Mouse (Mus musculus): ENCODE data around the gene CN725425. TPM values are rescaled to one million over a fixed set of nuclear protein-coding genes. Genes with fewer than 3 reads are reported as not detected.

CN725425 gene
- polyA plus RNA-seq (2014; fragmentation: Nextera tagmentation; extraction: Ambion mirVana) = not detected in 2 replicates

GRCm38 (mm10) chr15:91199256-91199905, at the start of gene CN725425:
TSS of gene CN725425 (plus strand) at chr15:91199494.
- no peak within 1 kb of the TSS for H3K4me3 ChIP-seq (ENCODE audit: control insufficient read depth in 1 of 2, insufficient read depth in 1 of 2, low read depth in 1 of 2, low read length in 2 of 2)
- no peak for ATAC-seq (ENCODE audit: insufficient number of reproducible peaks, insufficient read depth, low FRiP score, low read depth)
- H3K9ac ChIP-seq (ENCODE audit: low read length) = no peak within 1 kb of the TSS
- no peak within 1 kb of the TSS for H3K4me2 ChIP-seq (ENCODE audit: low read length)
- no peak within 1 kb of the TSS for H3K27ac ChIP-seq (replicated peaks in 1 of 2; ENCODE audit: control insufficient read depth in 1 of 2, insufficient read depth in 1 of 2, low read depth in 2 of 2, low read length in 2 of 2)
- H3K36me3 ChIP-seq (ENCODE audit: control insufficient read depth, insufficient read depth, low read length) = no peaks in the 10 kb centered on the region
- 89% methylated on average over 30 of the region's 30 CpGs for WGBS
- no peaks in the 10 kb centered on the region for H3K4me1 ChIP-seq (ENCODE audit: control insufficient read depth in 2 of 2, insufficient read depth in 2 of 2, low read length in 2 of 2)
- H3K9me3 ChIP-seq (ENCODE audit: control insufficient read depth, low read length) = no peaks in the 10 kb centered on the region
- H3K27me3 ChIP-seq (ENCODE audit: control insufficient read depth, insufficient read depth, low read length) = no peaks in the 10 kb centered on the region

- Histone ChIP-seq H3K27ac (replicated peaks in 1 of 2; ENCODE audit: control insufficient read depth in 1 of 2, insufficient read depth in 1 of 2, low read depth in 2 of 2, low read length in 2 of 2) (no peak overlapping the region), H3K36me3 (ENCODE audit: control insufficient read depth, insufficient read depth, low read length) (no peaks in the 10 kb centered on the region), H3K4me1 (ENCODE audit: control insufficient read depth in 2 of 2, insufficient read depth in 2 of 2, low read length in 2 of 2) (no peaks in the 10 kb centered on the region), H3K4me2 (ENCODE audit: low read length) (no peak overlapping the region), H3K4me3 (ENCODE audit: control insufficient read depth in 1 of 2, insufficient read depth in 1 of 2, low read depth in 1 of 2, low read length in 2 of 2) (no peak overlapping the region), H3K9ac (ENCODE audit: low read length) (no peak overlapping the region), H3K9me3 (ENCODE audit: control insufficient read depth, low read length) (no peaks in the 10 kb centered on the region), H3K27me3 (ENCODE audit: control insufficient read depth, insufficient read depth, low read length) (no peaks in the 10 kb centered on the region)
- ATAC-seq (ENCODE audit: insufficient number of reproducible peaks, insufficient read depth, low FRiP score, low read depth) = no peak
- WGBS = 56% methylated on average over 1 of the region's 1 CpGs
Measured at GRCm38 (mm10) chr15:91152592-91152991, 46.7 kb upstream of the CN725425 start.

- no peak for ATAC-seq (ENCODE audit: insufficient number of reproducible peaks, insufficient read depth, low FRiP score, low read depth)
- 64% methylated on average over 3 of the region's 3 CpGs for WGBS
- H3K4me3 ChIP-seq (ENCODE audit: control insufficient read depth in 1 of 2, insufficient read depth in 1 of 2, low read depth in 1 of 2, low read length in 2 of 2) = no peak overlapping the region
- H3K36me3 ChIP-seq (ENCODE audit: control insufficient read depth, insufficient read depth, low read length) = no peaks in the 10 kb centered on the region
- H3K27ac ChIP-seq (replicated peaks in 1 of 2; ENCODE audit: control insufficient read depth in 1 of 2, insufficient read depth in 1 of 2, low read depth in 2 of 2, low read length in 2 of 2) = no peak overlapping the region
- H3K9ac ChIP-seq (ENCODE audit: low read length) = no peak overlapping the region
- no peak overlapping the region for H3K4me2 ChIP-seq (ENCODE audit: low read length)
- no peaks in the 10 kb centered on the region for H3K9me3 ChIP-seq (ENCODE audit: control insufficient read depth, low read length)
- no peaks in the 10 kb centered on the region for H3K27me3 ChIP-seq (ENCODE audit: control insufficient read depth, insufficient read depth, low read length)
- no peaks in the 10 kb centered on the region for H3K4me1 ChIP-seq (ENCODE audit: control insufficient read depth in 2 of 2, insufficient read depth in 2 of 2, low read length in 2 of 2)
Measured at GRCm38 (mm10) chr15:91153311-91153710, 46.0 kb upstream of the CN725425 start.

GRCm38 (mm10) chr15:91161153-91161552, 38.1 kb upstream of the CN725425 start:
- H3K27me3 ChIP-seq (ENCODE audit: control insufficient read depth, insufficient read depth, low read length) = no peaks in the 10 kb centered on the region
- H3K9ac ChIP-seq (ENCODE audit: low read length) = no peak overlapping the region
- H3K4me1 ChIP-seq (ENCODE audit: control insufficient read depth in 2 of 2, insufficient read depth in 2 of 2, low read length in 2 of 2) = no peaks in the 10 kb centered on the region
- H3K27ac ChIP-seq (replicated peaks in 1 of 2; ENCODE audit: control insufficient read depth in 1 of 2, insufficient read depth in 1 of 2, low read depth in 2 of 2, low read length in 2 of 2) = no peak overlapping the region
- no peak for ATAC-seq (ENCODE audit: insufficient number of reproducible peaks, insufficient read depth, low FRiP score, low read depth)
- no peak overlapping the region for H3K4me2 ChIP-seq (ENCODE audit: low read length)
- no peak overlapping the region for H3K4me3 ChIP-seq (ENCODE audit: control insufficient read depth in 1 of 2, insufficient read depth in 1 of 2, low read depth in 1 of 2, low read length in 2 of 2)
- H3K9me3 ChIP-seq (ENCODE audit: control insufficient read depth, low read length) = no peaks in the 10 kb centered on the region
- H3K36me3 ChIP-seq (ENCODE audit: control insufficient read depth, insufficient read depth, low read length) = no peaks in the 10 kb centered on the region
- 82% methylated on average over 5 of the region's 5 CpGs for WGBS

- Histone ChIP-seq H3K36me3 (ENCODE audit: control insufficient read depth, insufficient read depth, low read length) (no peaks in the 10 kb centered on the region), H3K27ac (replicated peaks in 1 of 2; ENCODE audit: control insufficient read depth in 1 of 2, insufficient read depth in 1 of 2, low read depth in 2 of 2, low read length in 2 of 2) (no peak overlapping the region), H3K4me1 (ENCODE audit: control insufficient read depth in 2 of 2, insufficient read depth in 2 of 2, low read length in 2 of 2) (no peaks in the 10 kb centered on the region), H3K4me2 (ENCODE audit: low read length) (no peak overlapping the region), H3K4me3 (ENCODE audit: control insufficient read depth in 1 of 2, insufficient read depth in 1 of 2, low read depth in 1 of 2, low read length in 2 of 2) (no peak overlapping the region), H3K27me3 (ENCODE audit: control insufficient read depth, insufficient read depth, low read length) (no peaks in the 10 kb centered on the region), H3K9me3 (ENCODE audit: control insufficient read depth, low read length) (no peaks in the 10 kb centered on the region), H3K9ac (ENCODE audit: low read length) (no peak overlapping the region)
- no peak for ATAC-seq (ENCODE audit: insufficient number of reproducible peaks, insufficient read depth, low FRiP score, low read depth)
- 77% methylated on average over 2 of the region's 2 CpGs for WGBS
Measured at GRCm38 (mm10) chr15:91163454-91163853, 35.8 kb upstream of the CN725425 start.

GRCm38 (mm10) chr15:91165021-91165420, 34.3 kb upstream of the CN725425 start:
- ATAC-seq (ENCODE audit: insufficient number of reproducible peaks, insufficient read depth, low FRiP score, low read depth) = no peak
- Histone ChIP-seq H3K4me2 (ENCODE audit: low read length) (no peak overlapping the region), H3K9me3 (ENCODE audit: control insufficient read depth, low read length) (no peaks in the 10 kb centered on the region), H3K27ac (replicated peaks in 1 of 2; ENCODE audit: control insufficient read depth in 1 of 2, insufficient read depth in 1 of 2, low read depth in 2 of 2, low read length in 2 of 2) (no peak overlapping the region), H3K36me3 (ENCODE audit: control insufficient read depth, insufficient read depth, low read length) (no peaks in the 10 kb centered on the region), H3K4me3 (ENCODE audit: control insufficient read depth in 1 of 2, insufficient read depth in 1 of 2, low read depth in 1 of 2, low read length in 2 of 2) (no peak overlapping the region), H3K9ac (ENCODE audit: low read length) (no peak overlapping the region), H3K27me3 (ENCODE audit: control insufficient read depth, insufficient read depth, low read length) (no peaks in the 10 kb centered on the region), H3K4me1 (ENCODE audit: control insufficient read depth in 2 of 2, insufficient read depth in 2 of 2, low read length in 2 of 2) (no peaks in the 10 kb centered on the region)
- WGBS = 4% methylated on average over 5 of the region's 5 CpGs

GRCm38 (mm10) chr15:91167850-91168562, 31.3 kb upstream of the CN725425 start:
- Histone ChIP-seq H3K9me3 (ENCODE audit: control insufficient read depth, low read length) (no peaks in the 10 kb centered on the region), H3K27me3 (ENCODE audit: control insufficient read depth, insufficient read depth, low read length) (no peaks in the 10 kb centered on the region), H3K9ac (ENCODE audit: low read length) (no peak overlapping the region), H3K4me3 (ENCODE audit: control insufficient read depth in 1 of 2, insufficient read depth in 1 of 2, low read depth in 1 of 2, low read length in 2 of 2) (no peak overlapping the region), H3K27ac (replicated peaks in 1 of 2; ENCODE audit: control insufficient read depth in 1 of 2, insufficient read depth in 1 of 2, low read depth in 2 of 2, low read length in 2 of 2) (no peak overlapping the region), H3K4me1 (ENCODE audit: control insufficient read depth in 2 of 2, insufficient read depth in 2 of 2, low read length in 2 of 2) (no peaks in the 10 kb centered on the region), H3K4me2 (ENCODE audit: low read length) (no peak overlapping the region), H3K36me3 (ENCODE audit: control insufficient read depth, insufficient read depth, low read length) (no peaks in the 10 kb centered on the region)
- ATAC-seq (ENCODE audit: insufficient number of reproducible peaks, insufficient read depth, low FRiP score, low read depth) = no peak
- 82% methylated on average over 13 of the region's 13 CpGs for WGBS
